Mouse (Mus musculus): ENCODE results near the gene Cldn11. TPM values are rescaled to one million over a fixed set of nuclear protein-coding genes. Genes with fewer than 3 reads are reported as not detected.

Gene Cldn11
- polyA plus RNA-seq, 2 experiments = 0.06 TPM; not detected in 1

DNA sequence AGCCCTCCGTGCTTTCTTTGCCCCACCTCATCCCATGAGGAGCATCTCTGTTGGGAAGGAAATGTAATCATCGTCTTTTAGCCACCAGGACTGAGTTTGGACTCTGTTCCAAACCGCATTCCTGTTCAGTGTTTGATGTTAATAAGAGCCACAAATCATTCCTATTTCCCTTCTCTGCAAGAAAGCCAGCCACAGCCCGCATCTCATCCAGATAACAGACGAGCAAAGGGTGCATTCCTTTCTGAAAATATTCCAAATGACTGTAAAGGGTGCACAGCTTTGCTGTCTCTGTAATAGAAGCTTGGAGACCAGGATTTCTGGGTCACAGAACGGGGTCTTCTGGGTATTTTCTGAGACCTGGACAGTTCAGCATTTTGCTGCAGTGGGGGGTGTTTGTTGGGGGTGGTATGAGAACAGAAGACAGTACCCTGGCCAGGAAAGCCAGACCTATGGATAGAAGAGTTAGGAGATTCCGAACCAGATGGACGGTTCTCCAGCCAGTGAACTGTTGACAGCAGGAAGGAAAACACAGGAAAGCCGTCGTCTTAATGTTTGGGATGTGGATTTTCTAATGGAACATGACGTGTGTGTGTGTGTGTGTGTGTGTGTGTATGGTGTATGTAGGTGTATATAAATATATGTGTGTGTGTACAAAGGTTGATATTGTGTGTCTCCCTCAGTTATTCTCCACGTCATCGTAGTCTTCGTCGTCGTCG, 49.6 kb downstream of the Cldn11 start:
- no peaks in the 10 kb centered on the region for H3K27me3 ChIP-seq (ENCODE audit: control insufficient read depth, insufficient read depth, low read length)
- H3K4me1 ChIP-seq (replicated peaks; ENCODE audit: control insufficient read depth in 2 of 2, insufficient read depth in 2 of 2, low read length in 1 of 2) = no peaks in the 10 kb centered on the region
- TF ChIP-seq EP300 (IDR thresholded peaks at IDR 0.05; ENCODE audit: low read depth) (no peak), CTCF (IDR thresholded peaks at IDR 0.05; ENCODE audit: low read depth) (no peak)
- no peak overlapping the region for H3K27ac ChIP-seq
- H3K4me3 ChIP-seq (ENCODE audit: insufficient read depth in 1 of 2, low read depth in 2 of 2, low read length in 2 of 2) = no peak overlapping the region
- 65% methylated on average over 17 of the region's 17 CpGs for WGBS (ENCODE audit: insufficient replicate concordance)
- H3K9me3 ChIP-seq (ENCODE audit: control insufficient read depth, low read length) = no peaks in the 10 kb centered on the region
- no peak for ATAC-seq (ENCODE audit: insufficient read depth)
- no peak overlapping the region for H3K4me2 ChIP-seq (ENCODE audit: low read depth)
- no peaks in the 10 kb centered on the region for H3K36me3 ChIP-seq (replicated peaks; ENCODE audit: control insufficient read depth, insufficient read depth, low read depth)
- no peak for DNase-seq (ENCODE audit: low read depth in 3 of 3, low spot score in 3 of 3)
- H3K9ac ChIP-seq (replicated peaks) = no peak overlapping the region

DNA sequence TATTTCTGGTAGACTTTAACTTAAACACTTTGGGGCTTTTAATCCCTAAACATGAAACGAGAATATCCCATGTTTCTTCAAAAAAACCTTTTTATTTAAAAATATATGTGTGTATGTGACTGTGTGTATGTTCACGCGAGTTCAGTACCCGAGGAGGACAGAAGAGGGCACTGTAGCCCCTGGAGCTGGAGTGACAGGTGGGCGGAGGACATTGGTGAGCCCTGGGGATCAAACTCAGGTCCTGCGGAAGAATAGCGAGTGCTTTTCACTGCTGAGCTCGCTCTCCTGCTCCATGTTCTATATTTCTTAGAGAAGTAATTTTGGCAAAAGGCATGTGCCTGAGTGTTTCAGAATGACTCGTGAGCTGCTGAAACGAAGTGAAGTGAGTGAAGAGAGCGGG, 54.2 kb downstream of the Cldn11 start:
- Histone ChIP-seq H3K4me3 (ENCODE audit: insufficient read depth in 1 of 2, low read depth in 2 of 2, low read length in 2 of 2) (no peak overlapping the region), H3K4me2 (ENCODE audit: low read depth) (no peak overlapping the region), H3K4me1 (replicated peaks; ENCODE audit: control insufficient read depth in 2 of 2, insufficient read depth in 2 of 2, low read length in 1 of 2) (no peaks in the 10 kb centered on the region), H3K27me3 (ENCODE audit: control insufficient read depth, insufficient read depth, low read length) (no peaks in the 10 kb centered on the region), H3K36me3 (replicated peaks; ENCODE audit: control insufficient read depth, insufficient read depth, low read depth) (no peaks in the 10 kb centered on the region), H3K9ac (replicated peaks) (no peak overlapping the region), H3K27ac (no peak overlapping the region), H3K9me3 (ENCODE audit: control insufficient read depth, low read length) (no peaks in the 10 kb centered on the region)
- TF ChIP-seq EP300 (IDR thresholded peaks at IDR 0.05; ENCODE audit: low read depth) (no peak), CTCF (IDR thresholded peaks at IDR 0.05; ENCODE audit: low read depth) (no peak)
- ATAC-seq (ENCODE audit: insufficient read depth) (no peak), DNase-seq (ENCODE audit: low read depth in 3 of 3, low spot score in 3 of 3) (no peak)
- WGBS (ENCODE audit: insufficient replicate concordance) = 71% methylated on average over 11 of the region's 11 CpGs

DNA sequence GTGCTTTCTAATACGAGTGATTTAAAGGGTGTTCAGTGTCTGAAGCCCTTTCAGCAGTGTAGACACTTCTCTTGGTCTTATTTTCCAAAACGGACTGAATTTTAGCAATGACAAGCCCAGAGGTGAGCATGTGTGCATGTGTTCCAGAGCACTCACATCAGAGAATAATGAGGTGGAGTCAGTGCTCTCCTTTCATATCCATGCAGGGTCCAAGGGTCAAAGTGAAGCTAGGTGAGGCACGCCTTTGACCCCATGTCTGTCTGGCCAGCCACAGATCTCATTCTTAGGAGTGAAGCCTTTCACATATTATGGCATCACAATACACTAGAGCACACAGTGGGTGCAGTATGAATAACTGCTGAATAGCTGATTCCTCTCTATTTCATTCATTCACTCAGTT, 55.4 kb downstream of the Cldn11 start:
- ATAC-seq (ENCODE audit: insufficient read depth) = no peak
- Histone ChIP-seq H3K9me3 (ENCODE audit: control insufficient read depth, low read length) (no peaks in the 10 kb centered on the region), H3K4me1 (replicated peaks; ENCODE audit: control insufficient read depth in 2 of 2, insufficient read depth in 2 of 2, low read length in 1 of 2) (no peaks in the 10 kb centered on the region), H3K36me3 (replicated peaks; ENCODE audit: control insufficient read depth, insufficient read depth, low read depth) (no peaks in the 10 kb centered on the region), H3K27ac (no peak overlapping the region), H3K4me2 (ENCODE audit: low read depth) (no peak overlapping the region), H3K4me3 (ENCODE audit: insufficient read depth in 1 of 2, low read depth in 2 of 2, low read length in 2 of 2) (no peak overlapping the region), H3K9ac (replicated peaks) (no peak overlapping the region), H3K27me3 (ENCODE audit: control insufficient read depth, insufficient read depth, low read length) (no peaks in the 10 kb centered on the region)
- TF ChIP-seq EP300 (IDR thresholded peaks at IDR 0.05; ENCODE audit: low read depth) (no peak), CTCF (IDR thresholded peaks at IDR 0.05; ENCODE audit: low read depth) (no peak)
- 57% methylated on average over 3 of the region's 3 CpGs for WGBS (ENCODE audit: insufficient replicate concordance)
- no peak for DNase-seq (ENCODE audit: low read depth in 3 of 3, low spot score in 3 of 3)

DNA sequence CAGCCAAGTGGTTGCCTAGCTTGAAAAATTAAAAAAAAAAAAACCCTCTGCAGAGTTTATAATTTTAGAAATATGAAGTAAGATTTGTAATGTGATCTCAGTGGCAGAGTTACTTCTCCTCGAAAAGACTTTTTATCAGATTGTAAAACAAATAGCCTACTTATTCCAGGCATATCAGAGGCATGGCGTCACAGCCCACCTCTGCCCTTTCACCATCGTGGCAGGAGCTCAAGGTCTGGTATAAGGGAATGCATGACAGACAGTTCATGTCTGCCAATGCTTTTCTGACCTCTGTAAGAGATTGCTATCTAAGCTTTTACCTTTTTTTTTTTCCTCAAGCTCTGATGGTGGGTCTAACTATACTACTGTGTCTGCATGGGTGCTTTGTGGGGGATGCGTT, 58.3 kb downstream of the Cldn11 start:
- WGBS (ENCODE audit: insufficient replicate concordance) = 51% methylated on average over 4 of the region's 4 CpGs
- Histone ChIP-seq H3K36me3 (replicated peaks; ENCODE audit: control insufficient read depth, insufficient read depth, low read depth) (no peaks in the 10 kb centered on the region), H3K4me3 (ENCODE audit: insufficient read depth in 1 of 2, low read depth in 2 of 2, low read length in 2 of 2) (no peak overlapping the region), H3K9me3 (ENCODE audit: control insufficient read depth, low read length) (no peaks in the 10 kb centered on the region), H3K4me2 (ENCODE audit: low read depth) (no peak overlapping the region), H3K27ac (no peak overlapping the region), H3K9ac (replicated peaks) (no peak overlapping the region), H3K4me1 (replicated peaks; ENCODE audit: control insufficient read depth in 2 of 2, insufficient read depth in 2 of 2, low read length in 1 of 2) (no peaks in the 10 kb centered on the region), H3K27me3 (ENCODE audit: control insufficient read depth, insufficient read depth, low read length) (no peaks in the 10 kb centered on the region)
- TF ChIP-seq CTCF (IDR thresholded peaks at IDR 0.05; ENCODE audit: low read depth) (no peak), EP300 (IDR thresholded peaks at IDR 0.05; ENCODE audit: low read depth) (no peak)
- ATAC-seq (ENCODE audit: insufficient read depth) (no peak), DNase-seq (ENCODE audit: low read depth in 3 of 3, low spot score in 3 of 3) (no peak)

DNA sequence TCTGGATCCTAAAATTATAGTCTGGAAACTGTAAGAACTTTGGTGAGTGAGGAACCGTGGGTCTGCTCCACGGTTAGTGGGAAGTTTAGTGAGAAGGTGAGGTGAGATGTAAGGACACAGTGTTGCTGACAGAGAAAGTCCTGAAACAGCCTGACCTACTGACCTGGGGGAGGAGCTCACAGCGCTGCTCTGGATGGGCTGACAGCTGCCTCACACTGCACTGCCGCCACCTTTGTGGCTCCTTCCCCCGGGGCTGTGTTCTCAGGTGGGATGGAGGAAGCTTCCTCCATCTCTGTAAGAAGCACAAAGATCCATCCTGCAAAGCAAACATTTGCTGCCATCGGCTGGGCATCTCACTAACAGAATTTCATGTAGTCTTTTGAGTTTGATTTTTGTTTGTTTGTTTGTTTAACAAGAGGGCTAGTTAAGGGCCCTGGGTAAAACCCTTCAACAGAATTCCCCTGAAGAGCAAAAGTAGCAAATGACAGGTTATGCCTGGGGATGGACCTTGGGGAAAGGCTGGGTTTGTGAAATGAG, 58.8 kb downstream of the Cldn11 start:
- Histone ChIP-seq H3K9me3 (ENCODE audit: control insufficient read depth, low read length) (no peaks in the 10 kb centered on the region), H3K4me3 (ENCODE audit: insufficient read depth in 1 of 2, low read depth in 2 of 2, low read length in 2 of 2) (no peak overlapping the region), H3K27ac (no peak overlapping the region), H3K36me3 (replicated peaks; ENCODE audit: control insufficient read depth, insufficient read depth, low read depth) (no peaks in the 10 kb centered on the region), H3K4me2 (ENCODE audit: low read depth) (no peak overlapping the region), H3K27me3 (ENCODE audit: control insufficient read depth, insufficient read depth, low read length) (no peaks in the 10 kb centered on the region), H3K9ac (replicated peaks) (no peak overlapping the region), H3K4me1 (replicated peaks; ENCODE audit: control insufficient read depth in 2 of 2, insufficient read depth in 2 of 2, low read length in 1 of 2) (no peaks in the 10 kb centered on the region)
- 13% methylated on average over 6 of the region's 6 CpGs for WGBS (ENCODE audit: insufficient replicate concordance)
- TF ChIP-seq EP300 (IDR thresholded peaks at IDR 0.05; ENCODE audit: low read depth) (no peak), CTCF (IDR thresholded peaks at IDR 0.05; ENCODE audit: low read depth) (no peak)
- ATAC-seq (ENCODE audit: insufficient read depth) (no peak), DNase-seq (ENCODE audit: low read depth in 3 of 3, low spot score in 3 of 3) (no peak)

All from liver, embryonic 14.5 days (tissue).